Mouse (Mus musculus) hindbrain, embryonic 10.5 days (tissue): Measurements from ENCODE around the gene Cutal. TPM values are rescaled to one million over a fixed set of nuclear protein-coding genes. Genes with fewer than 3 reads are reported as not detected.
A peak's percentile ranks its signal among the peaks of the same experiment; 100 is the strongest.
"Not testable (repeated sequence)": the region's sequence is repeated elsewhere in the genome, so short reads cannot be mapped to it uniquely, and the experiment has no call there.

Experiments used
- DNase-seq: peaks from one replicate; pipeline ENCODE4 v3.0.0-alpha.2; 2017; ENCODE audit warnings: low spot score
- H3K27ac ChIP-seq: fragments of 300-500 bp; sonication (generic); 2 replicates; pipeline ENCODE4 v1.5.1; 2016; ENCODE audit warnings: mild to moderate bottlenecking, moderate library complexity
- H3K27me3 ChIP-seq: fragments of 300-500 bp; sonication (generic); 2 replicates; pipeline ENCODE4 v1.6.1; 2016; ENCODE audit warnings: mild to moderate bottlenecking; ENCODE audit not compliant: poor library complexity, insufficient read depth, severe bottlenecking
- H3K36me3 ChIP-seq: fragments of 300-500 bp; sonication (generic); 2 replicates; pipeline ENCODE4 v1.6.1; 2016; ENCODE audit warnings: mild to moderate bottlenecking, moderate library complexity
- H3K4me1 ChIP-seq: fragments of 300-500 bp; sonication (generic); replicated peaks from 2 replicates; pipeline ENCODE4 v1.6.1; 2016; ENCODE audit warnings: mild to moderate bottlenecking
- H3K4me3 ChIP-seq: fragments of 300-500 bp; sonication (generic); 2 replicates; pipeline ENCODE4 v1.5.1; 2016; ENCODE audit warnings: mild to moderate bottlenecking, moderate library complexity
- H3K9me3 ChIP-seq: fragments of 300-500 bp; sonication (generic); 2 replicates; pipeline ENCODE4 v1.6.1; 2016; ENCODE audit warnings: mild to moderate bottlenecking, moderate library complexity
- WGBS: fragments of 180-500 bp; shearing (Covaris S2); methylation state at CpG from one replicate; pipeline ENCODE4 v1.1.7; 2016; 5-methylcytosine and 5-hydroxymethylcytosine counted together
- polyA plus RNA-seq: library from polyadenylated mRNA; unstranded; fragments of >200 nt; fragmentation: Nextera tagmentation; extraction: Ambion mirVana; gene quantifications from 2 replicates; pipeline ENCODE4 v1.2.1, GENCODE M21; 2016

Cutal gene
- 0.16 TPM in 1 of 2 replicates, not detected in the other for polyA plus RNA-seq

DNA sequence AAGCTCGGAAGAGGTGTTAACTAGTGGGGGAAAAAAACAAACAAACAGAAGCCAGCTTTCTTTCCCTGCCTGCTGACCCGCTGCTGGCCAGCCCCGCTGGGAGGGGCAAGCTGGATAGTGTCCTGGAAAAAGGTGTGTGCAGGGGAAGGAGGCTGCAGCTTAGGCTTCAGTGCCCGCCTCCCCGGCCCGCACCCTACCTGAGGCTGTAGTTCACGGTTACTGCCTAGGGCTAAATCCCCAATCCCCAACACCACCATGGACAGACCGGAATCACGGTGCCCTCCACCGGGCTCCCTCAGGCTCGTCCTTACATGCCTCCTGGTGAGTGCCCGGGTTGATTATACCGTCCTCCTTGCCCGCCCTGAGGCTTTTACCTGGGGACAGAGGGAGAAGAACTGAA lies at the start of gene Cutal:
Gene Cutal, plus strand, starts transcription at position 126 of the 400 bp plus-strand sequence.
- WGBS, result 2% methylated on average over 14 of the region's 14 CpGs
- DNase-seq, result no peak
- Histone ChIP-seq H3K36me3 (no peaks in the 10 kb centered on the region), H3K9me3 (no peaks in the 10 kb centered on the region), H3K27ac (no peak within 1 kb of the TSS), H3K4me3 (peak within 1 kb of the TSS; percentile 40), H3K27me3 (peaks cover 44% of the 10 kb centered on the region), H3K4me1 (peaks cover 22% of the 10 kb centered on the region)

DNA sequence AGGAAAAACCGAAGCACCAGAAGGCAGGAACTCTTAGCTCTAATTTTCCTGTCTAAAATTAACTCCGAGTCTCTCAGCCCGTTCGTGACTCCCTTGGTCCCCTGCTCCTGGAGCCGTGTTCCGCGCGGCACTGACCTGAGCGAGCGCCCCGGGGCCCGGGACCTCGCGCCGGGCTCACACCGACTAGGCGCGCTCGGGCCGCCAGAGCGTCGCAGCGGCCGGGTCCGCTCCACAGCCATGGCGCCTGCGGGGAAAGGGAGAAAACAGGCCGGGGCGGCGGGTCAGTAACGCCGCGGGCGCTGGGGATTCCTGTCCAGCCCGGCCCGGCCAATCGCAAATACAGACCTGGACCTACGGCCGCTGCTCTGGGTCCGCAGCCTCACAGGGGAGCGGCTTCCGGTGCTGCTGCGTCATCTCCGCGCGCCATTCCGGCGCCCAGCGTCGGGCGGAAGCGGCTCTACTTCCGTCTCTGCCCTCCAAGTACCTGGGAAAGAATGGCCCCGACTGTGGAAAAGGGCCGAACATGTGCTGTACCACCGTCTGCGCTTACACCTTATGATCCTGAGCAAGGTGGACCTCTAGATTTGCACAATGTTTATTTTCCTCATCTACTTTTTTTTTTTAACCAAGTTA lies 48.3 kb upstream of the Cutal start, which contains the start of gene Fbxw2:
Gene Fbxw2, minus strand, starts transcription at position 485 of the 633 bp plus-strand sequence.
- peaks cover 6% of the 10 kb centered on the region; the same call in 1 of the 2 replicates for H3K27me3 ChIP-seq
- peaks cover 16% of the 10 kb centered on the region for H3K36me3 ChIP-seq
- WGBS, result under 1% methylated on average over 57 of the region's 57 CpGs
- H3K9me3 ChIP-seq, result peaks cover 7% of the 10 kb centered on the region; the same call in 1 of the 2 replicates
- H3K4me1 ChIP-seq, result peaks cover 21% of the 10 kb centered on the region
- H3K27ac ChIP-seq, result peak within 1 kb of the TSS; percentile 90
- peak within 1 kb of the TSS; percentile 89 for H3K4me3 ChIP-seq
- peak; percentile 95 for DNase-seq

DNA sequence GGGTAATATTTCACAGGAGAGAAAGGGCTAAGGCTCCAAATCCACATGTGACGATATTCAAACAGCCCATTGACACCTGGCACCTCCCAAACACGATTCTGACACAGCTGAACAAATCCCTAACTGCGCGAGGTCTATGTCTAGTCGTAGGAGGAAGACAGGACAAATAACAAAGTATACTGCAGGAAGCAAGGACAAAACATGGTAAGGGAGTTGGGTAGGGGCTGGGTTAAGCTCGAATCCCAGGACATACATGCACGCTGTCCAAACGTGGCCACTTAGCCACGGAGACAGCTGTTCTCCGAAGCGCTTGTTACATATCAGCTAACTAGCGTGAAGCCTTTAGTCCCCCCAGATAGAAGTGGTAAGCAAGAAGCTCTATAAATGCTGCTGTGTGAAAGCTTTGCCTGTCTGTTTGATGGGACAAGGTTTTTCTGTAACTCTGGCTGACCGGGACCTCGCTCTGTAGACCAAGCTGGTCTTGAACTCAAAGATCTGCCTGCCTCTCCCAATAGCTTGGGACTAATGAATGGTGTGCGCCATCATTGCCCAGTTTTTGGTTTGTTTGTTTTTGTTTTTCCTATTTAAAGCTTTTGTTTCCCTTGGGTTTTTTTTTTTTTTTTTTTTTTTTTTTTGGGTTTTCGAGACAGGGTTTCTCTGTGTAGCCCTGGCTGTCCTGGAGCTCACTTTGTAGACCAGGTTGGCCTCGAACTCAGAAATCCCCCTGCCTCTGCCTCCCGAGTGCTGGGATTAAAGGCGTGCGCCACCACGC lies 47.5 kb upstream of the Cutal start:
- Histone ChIP-seq H3K27ac (peak overlapping the region; percentile 90), H3K9me3 (peaks cover 7% of the 10 kb centered on the region; the same call in 1 of the 2 replicates), H3K4me3 (peak overlapping the region; percentile 89), H3K27me3 (peaks cover 6% of the 10 kb centered on the region; the same call in 1 of the 2 replicates), H3K4me1 (peaks cover 21% of the 10 kb centered on the region), H3K36me3 (peaks cover 11% of the 10 kb centered on the region)
- 34% methylated on average over 20 of the region's 21 CpGs for WGBS
- peak; percentile 26 for DNase-seq

GRCm38 (mm10) chr2:34827591-34827990 lies 46.6 kb upstream of the Cutal start:
- Histone ChIP-seq H3K4me1 (peaks cover 21% of the 10 kb centered on the region), H3K36me3 (peaks cover 2% of the 10 kb centered on the region), H3K27ac (no peak overlapping the region), H3K27me3 (peaks cover 6% of the 10 kb centered on the region; the same call in 1 of the 2 replicates), H3K9me3 (peaks cover 7% of the 10 kb centered on the region; the same call in 1 of the 2 replicates), H3K4me3 (no peak overlapping the region)
- WGBS, result 85% methylated on average over 4 of the region's 4 CpGs
- DNase-seq, result no peak

DNA sequence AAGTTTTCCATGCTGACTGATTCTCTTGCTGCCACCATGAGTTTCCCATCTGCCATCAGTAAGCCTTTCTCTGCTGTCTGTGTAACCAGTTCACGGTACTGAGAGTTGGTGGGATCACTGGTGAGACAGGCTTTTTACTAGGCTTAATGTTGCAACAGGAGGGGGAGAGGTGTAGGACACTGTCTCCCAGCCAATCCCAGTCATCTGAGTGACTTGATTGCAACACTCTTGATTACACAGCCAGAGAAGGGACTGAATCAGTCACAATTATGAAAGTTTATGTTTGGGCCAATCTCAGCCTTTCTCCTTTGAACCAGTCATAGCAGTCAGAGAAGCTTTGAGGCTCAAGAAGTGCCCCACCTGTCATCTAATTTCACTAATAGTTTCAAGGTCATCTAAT lies 46.2 kb upstream of the Cutal start:
- WGBS, result 88% methylated on average over 1 of the region's 1 CpGs
- H3K9me3 ChIP-seq, result peaks cover 7% of the 10 kb centered on the region; the same call in 1 of the 2 replicates
- no peak overlapping the region for H3K4me3 ChIP-seq

GRCm38 (mm10) chr2:34830066-34830465 lies 44.1 kb upstream of the Cutal start:
- not testable (repeated sequence) for DNase-seq, H3K27me3 ChIP-seq, H3K36me3 ChIP-seq, H3K27ac ChIP-seq, H3K4me3 ChIP-seq, H3K9me3 ChIP-seq
- H3K4me1 ChIP-seq, result peaks cover 10% of the 10 kb centered on the region
- 93% methylated on average over 17 of the region's 17 CpGs for WGBS

More for the DNA sequence above, 46.2 kb upstream of the Cutal start:
- Histone ChIP-seq H3K27me3 (peaks cover 6% of the 10 kb centered on the region; the same call in 1 of the 2 replicates), H3K4me1 (peaks cover 21% of the 10 kb centered on the region), H3K36me3 (no peaks in the 10 kb centered on the region), H3K27ac (no peak overlapping the region)
- no peak for DNase-seq

DNA sequence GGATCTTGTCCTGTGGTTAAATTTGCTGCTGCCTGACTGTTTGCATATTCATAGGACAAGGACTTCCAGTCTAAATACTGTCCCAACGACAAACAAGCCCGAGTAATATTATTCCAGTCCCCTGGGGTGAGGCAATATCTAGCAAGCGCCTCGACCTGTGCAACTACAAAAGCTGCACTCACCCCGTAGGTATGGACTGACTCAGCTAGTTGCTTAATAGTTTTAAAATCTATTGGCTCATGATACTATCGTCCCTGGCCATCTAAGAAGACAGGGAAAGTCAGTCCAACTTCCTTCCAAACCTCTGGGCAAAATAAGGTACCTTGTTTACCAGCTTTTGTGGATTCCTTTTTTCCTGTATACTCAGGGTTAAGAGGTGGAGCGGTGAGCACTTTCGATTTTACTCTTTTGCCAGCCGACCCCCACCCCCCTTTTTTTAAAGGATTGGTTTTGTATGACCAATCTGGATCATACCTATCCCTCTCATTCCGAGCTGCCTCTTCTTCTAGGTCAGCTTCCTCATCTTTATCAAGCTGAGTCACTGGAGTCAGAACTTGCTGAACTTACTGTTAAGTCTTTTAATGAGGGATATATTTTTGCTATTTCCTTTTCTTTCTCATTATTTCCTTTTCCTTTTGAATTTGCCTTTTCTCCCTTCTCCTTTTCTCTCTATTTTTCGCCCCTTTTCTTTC lies 41.3 kb upstream of the Cutal start, which contains the start of gene Gm34653:
Gene Gm34653, plus strand, starts transcription at position 242 of the 692 bp plus-strand sequence.
- DNase-seq, H3K4me3 ChIP-seq, H3K4me1 ChIP-seq, H3K27me3 ChIP-seq, H3K27ac ChIP-seq, H3K9me3 ChIP-seq, H3K36me3 ChIP-seq: not testable (repeated sequence)
- 74% methylated on average over 11 of the region's 11 CpGs for WGBS

DNA sequence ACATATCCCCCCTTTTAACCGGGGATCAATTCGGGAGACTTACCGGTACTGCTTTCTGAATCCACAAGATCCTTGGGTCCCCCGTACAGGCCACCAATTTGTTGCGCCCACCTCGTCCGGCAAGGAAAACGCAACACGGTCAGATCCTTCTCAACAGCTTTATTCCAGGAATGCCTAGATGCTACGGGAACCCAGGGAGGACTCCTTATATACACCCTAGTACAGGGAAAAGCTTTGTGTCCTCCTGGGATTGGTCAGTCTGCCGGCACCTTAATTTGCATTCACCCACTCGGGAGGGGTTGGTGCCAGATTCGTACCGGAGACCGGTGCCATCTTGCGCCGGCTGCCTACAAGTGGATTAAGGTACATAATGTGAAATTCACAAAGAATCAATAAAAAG lies 40.6 kb upstream of the Cutal start:
- Histone ChIP-seq H3K4me3 (no peak overlapping the region), H3K36me3 (no peaks in the 10 kb centered on the region), H3K27me3 (no peaks in the 10 kb centered on the region), H3K9me3 (peaks cover 7% of the 10 kb centered on the region; the same call in 1 of the 2 replicates), H3K27ac (no peak overlapping the region), H3K4me1 (no peaks in the 10 kb centered on the region)
- no peak for DNase-seq
- 91% methylated on average over 17 of the region's 17 CpGs for WGBS

DNA sequence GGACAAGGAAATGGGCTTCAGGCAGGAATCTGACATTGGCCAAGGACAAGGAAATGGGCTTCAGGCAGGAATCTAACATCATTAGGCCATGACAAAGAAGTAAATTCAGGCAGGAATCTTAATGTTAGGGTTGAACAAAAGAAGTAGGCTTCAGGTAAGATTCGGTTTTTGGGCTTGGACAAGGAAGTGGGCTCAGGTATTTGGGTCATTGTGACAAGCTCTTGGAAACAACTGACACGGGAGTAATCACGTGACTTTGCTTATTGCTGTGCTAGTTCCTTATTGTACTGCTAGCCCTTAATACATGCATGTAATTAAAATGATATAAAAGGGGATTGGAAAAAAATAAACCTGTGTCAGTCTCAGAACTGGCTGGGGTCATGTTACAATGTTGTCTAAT lies 38.5 kb upstream of the Cutal start:
- no peak overlapping the region for H3K27ac ChIP-seq

GRCm38 (mm10) chr2:34840143-34840542 lies 34.1 kb upstream of the Cutal start:
- not testable (repeated sequence) for H3K27me3 ChIP-seq, H3K4me3 ChIP-seq, H3K27ac ChIP-seq, DNase-seq, H3K36me3 ChIP-seq, H3K9me3 ChIP-seq, H3K4me1 ChIP-seq
- WGBS, result 84% methylated on average over 5 of the region's 5 CpGs

More for the DNA sequence above, 38.5 kb upstream of the Cutal start:
- H3K4me3 ChIP-seq, result no peak overlapping the region
- H3K27me3 ChIP-seq, result no peaks in the 10 kb centered on the region
- DNase-seq, result no peak
- H3K9me3 ChIP-seq, result no peaks in the 10 kb centered on the region
- no peaks in the 10 kb centered on the region for H3K4me1 ChIP-seq
- no peaks in the 10 kb centered on the region for H3K36me3 ChIP-seq
- whole genome bisulfite sequencing, result 85% methylated on average over 3 of the region's 3 CpGs

- H3K27me3 ChIP-seq, result no peaks in the 10 kb centered on the region
- 86% methylated on average over 8 of the region's 8 CpGs for WGBS
Observed at GRCm38 (mm10) chr2:34841706-34842105, 32.5 kb upstream of the Cutal start.

GRCm38 (mm10) chr2:34843211-34843939 lies 30.8 kb upstream of the Cutal start:
- Histone ChIP-seq H3K4me1 (no peaks in the 10 kb centered on the region), H3K36me3 (0 out of 2 replicates have a peak, but pooled peaks cover 3% of the 10 kb centered on the region), H3K27ac (no peak overlapping the region), H3K27me3 (no peaks in the 10 kb centered on the region), H3K9me3 (no peaks in the 10 kb centered on the region), H3K4me3 (no peak overlapping the region)
- 86% methylated on average over 11 of the region's 11 CpGs for WGBS
- DNase-seq, result no peak

More at GRCm38 (mm10) chr2:34841706-34842105, 32.5 kb upstream of the Cutal start:
- H3K4me1 ChIP-seq, result no peaks in the 10 kb centered on the region
- H3K27ac ChIP-seq, result no peak overlapping the region
- no peak overlapping the region for H3K4me3 ChIP-seq
- H3K9me3 ChIP-seq, result no peaks in the 10 kb centered on the region
- DNase-seq, result no peak
- no peaks in the 10 kb centered on the region for H3K36me3 ChIP-seq
